Mouse (Mus musculus): ENCODE data around the gene Itpk1.

Itpk1 gene

GRCm38 (mm10) chr12:102625118-102625517 is 79.6 kb downstream of the Itpk1 start:
- peak; percentile 52 for DNase-seq (ENCODE audit: inconsistent ontology term)

GRCm38 (mm10) chr12:102623827-102624226 is 80.9 kb downstream of the Itpk1 start:
- no peak for DNase-seq (ENCODE audit: inconsistent ontology term)

GRCm38 (mm10) chr12:102622302-102622842 is 82.4 kb downstream of the Itpk1 start:
- DNase-seq (ENCODE audit: inconsistent ontology term) = peak; percentile 77

- no peak for DNase-seq (ENCODE audit: inconsistent ontology term)
Observed at GRCm38 (mm10) chr12:102621811-102622210, 82.9 kb downstream of the Itpk1 start.

GRCm38 (mm10) chr12:102621205-102621604 is 83.5 kb downstream of the Itpk1 start:
- no peak for DNase-seq (ENCODE audit: inconsistent ontology term)

- DNase-seq (ENCODE audit: inconsistent ontology term) = no peak
Observed at GRCm38 (mm10) chr12:102619908-102620307, 84.8 kb downstream of the Itpk1 start.

GRCm38 (mm10) chr12:102618085-102618484 is 86.6 kb downstream of the Itpk1 start:
- DNase-seq (ENCODE audit: inconsistent ontology term) = no peak

GRCm38 (mm10) chr12:102616843-102617519 is 87.7 kb downstream of the Itpk1 start:
- DNase-seq (ENCODE audit: inconsistent ontology term) = no peak

- DNase-seq (ENCODE audit: inconsistent ontology term) = no peak
Observed at GRCm38 (mm10) chr12:102616201-102616600, 88.5 kb downstream of the Itpk1 start.

- no peak for DNase-seq (ENCODE audit: inconsistent ontology term)
Observed at GRCm38 (mm10) chr12:102613411-102613810, 91.3 kb downstream of the Itpk1 start.

- no peak for DNase-seq (ENCODE audit: inconsistent ontology term)
Observed at GRCm38 (mm10) chr12:102612431-102612830, 92.3 kb downstream of the Itpk1 start.

GRCm38 (mm10) chr12:102610927-102611326 is 93.8 kb downstream of the Itpk1 start:
- DNase-seq (ENCODE audit: inconsistent ontology term) = no peak

GRCm38 (mm10) chr12:102607808-102608517 is 96.8 kb downstream of the Itpk1 start:
- DNase-seq (ENCODE audit: inconsistent ontology term) = no peak

- no peak for DNase-seq (ENCODE audit: inconsistent ontology term)
Observed at GRCm38 (mm10) chr12:102607066-102607465, 97.7 kb downstream of the Itpk1 start.

- no peak for DNase-seq (ENCODE audit: inconsistent ontology term)
Observed at GRCm38 (mm10) chr12:102605607-102606006, 99.1 kb downstream of the Itpk1 start.

- no peak for DNase-seq (ENCODE audit: inconsistent ontology term)
Observed at GRCm38 (mm10) chr12:102602255-102603041, 102.3 kb downstream of the Itpk1 start.

GRCm38 (mm10) chr12:102601847-102602246 is 102.9 kb downstream of the Itpk1 start:
- DNase-seq (ENCODE audit: inconsistent ontology term) = no peak

GRCm38 (mm10) chr12:102600345-102600744 is 104.4 kb downstream of the Itpk1 start:
- peak; percentile 50 for DNase-seq (ENCODE audit: inconsistent ontology term)

- no peak for DNase-seq (ENCODE audit: inconsistent ontology term)
Observed at GRCm38 (mm10) chr12:102599801-102600200, 104.9 kb downstream of the Itpk1 start.

- DNase-seq (ENCODE audit: inconsistent ontology term) = no peak
Observed at GRCm38 (mm10) chr12:102598535-102598934, 106.2 kb downstream of the Itpk1 start.

GRCm38 (mm10) chr12:102597466-102597865 is 107.3 kb downstream of the Itpk1 start:
- DNase-seq (ENCODE audit: inconsistent ontology term) = peak; percentile 58

GRCm38 (mm10) chr12:102596410-102596809 is 108.3 kb downstream of the Itpk1 start:
- DNase-seq (ENCODE audit: inconsistent ontology term) = no peak
